Mouse (Mus musculus): Measurements from ENCODE around the gene Olfr1251. TPM values are rescaled to one million over a fixed set of nuclear protein-coding genes. Genes with fewer than 3 reads are reported as not detected.
"Not testable (repeated sequence)": the region's sequence is repeated elsewhere in the genome, so short reads cannot be mapped to it uniquely, and the experiment has no call there.

Gene Olfr1251
- total RNA-seq (2021) (not detected), polyA plus RNA-seq (2012; rRNA removed) (not detected in 2 replicates)
- long read RNA-seq, result 0 reads

- no peak for DNase-seq
Observed at GRCm38 (mm10) chr2:89671836-89672235, at the start of gene Olfr1251. TSS of gene Olfr1251 (minus strand) at chr2:89671936.

DNA sequence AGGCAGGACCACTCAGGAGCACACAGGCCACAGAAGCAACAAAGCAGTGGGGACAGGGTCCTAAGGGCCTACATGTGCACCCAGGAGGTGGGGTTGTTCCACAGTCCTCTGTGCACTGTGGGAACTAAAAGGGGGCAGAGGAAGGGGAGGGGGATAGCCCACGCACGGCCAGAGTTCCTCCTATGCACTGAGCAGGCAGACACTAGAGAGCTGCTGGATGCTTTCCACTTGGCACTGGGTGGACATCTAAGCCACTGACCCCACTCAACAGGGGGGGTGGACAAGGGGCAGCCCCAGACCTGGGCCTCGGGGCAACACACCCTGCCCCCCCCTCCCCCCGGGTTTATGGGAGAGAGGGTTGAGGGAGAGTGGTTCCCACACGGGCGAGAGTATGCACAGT, 20.2 kb upstream of the Olfr1251 start:
- DNase-seq, result no peak

- no peak for DNase-seq
Observed at GRCm38 (mm10) chr2:89661367-89661766, 10.4 kb downstream of the Olfr1251 start, which contains the start of gene Olfr1250. TSS of gene Olfr1250 (minus strand) at chr2:89661467.

GRCm38 (mm10) chr2:89634883-89635282, 36.9 kb downstream of the Olfr1251 start, which contains the start of gene Olfr1249:
TSS of gene Olfr1249 (minus strand) at chr2:89634983.
- DNase-seq, result no peak

DNA sequence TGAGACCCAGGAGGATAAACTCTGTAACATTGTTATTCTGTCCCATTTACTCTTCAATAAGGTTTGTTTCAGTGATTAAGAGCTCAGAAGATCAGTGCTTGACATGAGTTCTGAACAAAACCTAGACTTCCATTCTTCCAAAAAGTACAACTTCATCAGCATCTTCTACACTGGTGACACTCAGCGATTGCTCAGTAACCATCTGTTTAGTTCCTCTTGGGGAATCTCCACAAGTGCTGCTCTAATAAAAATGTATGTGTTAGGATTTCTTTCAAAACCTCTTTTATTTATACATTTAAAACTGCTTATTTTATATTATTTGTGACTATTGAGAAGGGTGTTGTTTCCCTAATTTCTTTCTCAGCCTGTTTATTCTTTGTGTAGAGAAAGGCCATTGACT, 53.6 kb downstream of the Olfr1251 start, which contains the start of gene Olfr1248:
Gene Olfr1248, minus strand, starts transcription at position 101 of the 400 bp plus-strand sequence.
- DNase-seq, result not testable (repeated sequence)

Other genes starting within 250 kb of the Olfr1251 start
- gene Olfr1240, start 228.9 kb downstream of the Olfr1251 start, total RNA-seq (2021), result not detected
- not detected in 2 replicates for gene Olfr1240, start 228.9 kb downstream of the Olfr1251 start, polyA plus RNA-seq (2012; rRNA removed)
- not detected for gene Olfr1241, start 184.8 kb downstream of the Olfr1251 start, total RNA-seq (2021)
- not detected in 2 replicates for gene Olfr1241, start 184.8 kb downstream of the Olfr1251 start, polyA plus RNA-seq (2012; rRNA removed)
- gene Olfr1242, start 173.6 kb downstream of the Olfr1251 start, total RNA-seq (2021), result not detected
- gene Olfr1242, start 173.6 kb downstream of the Olfr1251 start, polyA plus RNA-seq (2012; rRNA removed), result not detected in 2 replicates
- gene Olfr1243, start 140.4 kb downstream of the Olfr1251 start, total RNA-seq (2021), result not detected
- gene Olfr1243, start 140.4 kb downstream of the Olfr1251 start, polyA plus RNA-seq (2012; rRNA removed), result not detected in 2 replicates
- not detected for gene Olfr1245, start 93.5 kb downstream of the Olfr1251 start, total RNA-seq (2021)
- gene Olfr1245, start 93.5 kb downstream of the Olfr1251 start, polyA plus RNA-seq (2012; rRNA removed), result not detected in 2 replicates
- gene Olfr1246, start 78.8 kb downstream of the Olfr1251 start, total RNA-seq (2021), result not detected
- gene Olfr1246, start 78.8 kb downstream of the Olfr1251 start, polyA plus RNA-seq (2012; rRNA removed), result not detected in 2 replicates
- gene Olfr1247, start 57.8 kb downstream of the Olfr1251 start, total RNA-seq (2021), result not detected
- gene Olfr1247, start 57.8 kb downstream of the Olfr1251 start, polyA plus RNA-seq (2012; rRNA removed), result not detected in 2 replicates
- gene Olfr1248, start 53.7 kb downstream of the Olfr1251 start, total RNA-seq (2021), result not detected
- not detected in 2 replicates for gene Olfr1248, start 53.7 kb downstream of the Olfr1251 start, polyA plus RNA-seq (2012; rRNA removed)
- gene Olfr1249, start 37.0 kb downstream of the Olfr1251 start, total RNA-seq (2021), result not detected
- gene Olfr1249, start 37.0 kb downstream of the Olfr1251 start, polyA plus RNA-seq (2012; rRNA removed), result not detected in 2 replicates
- not detected for gene Olfr1250, start 10.5 kb downstream of the Olfr1251 start, total RNA-seq (2021)
- gene Olfr1250, start 10.5 kb downstream of the Olfr1251 start, polyA plus RNA-seq (2012; rRNA removed), result not detected in 2 replicates
- not detected for gene Olfr1252, start 53.1 kb upstream of the Olfr1251 start, total RNA-seq (2021)
- not detected in 2 replicates for gene Olfr1252, start 53.1 kb upstream of the Olfr1251 start, polyA plus RNA-seq (2012; rRNA removed)
- not detected for gene Olfr1253, start 85.2 kb upstream of the Olfr1251 start, total RNA-seq (2021)
- not detected in 2 replicates for gene Olfr1253, start 85.2 kb upstream of the Olfr1251 start, polyA plus RNA-seq (2012; rRNA removed)
- not detected for gene Olfr1254, start 121.7 kb upstream of the Olfr1251 start, total RNA-seq (2021)
- not detected in 2 replicates for gene Olfr1254, start 121.7 kb upstream of the Olfr1251 start, polyA plus RNA-seq (2012; rRNA removed)
- not detected for gene Olfr1255, start 140.1 kb upstream of the Olfr1251 start, total RNA-seq (2021)
- gene Olfr1255, start 140.1 kb upstream of the Olfr1251 start, polyA plus RNA-seq (2012; rRNA removed), result not detected in 2 replicates
- not detected for gene Olfr1256, start 169.6 kb upstream of the Olfr1251 start, total RNA-seq (2021)
- gene Olfr1256, start 169.6 kb upstream of the Olfr1251 start, polyA plus RNA-seq (2012; rRNA removed), result not detected in 2 replicates
- gene Olfr48, start 176.3 kb upstream of the Olfr1251 start, total RNA-seq (2021), result not detected
- not detected in 2 replicates for gene Olfr48, start 176.3 kb upstream of the Olfr1251 start, polyA plus RNA-seq (2012; rRNA removed)
- not detected for gene Olfr1257, start 206.5 kb upstream of the Olfr1251 start, total RNA-seq (2021)
- gene Olfr1257, start 206.5 kb upstream of the Olfr1251 start, polyA plus RNA-seq (2012; rRNA removed), result not detected in 2 replicates

Data from adrenal gland, adult 2 months (tissue).